Mouse (Mus musculus) intestine, embryonic 15.5 days (tissue): Measurements from ENCODE around the gene Gm10337. TPM values are rescaled to one million over a fixed set of nuclear protein-coding genes. Genes with fewer than 3 reads are reported as not detected.

Experiments used
- ATAC-seq: fragments of 200-750 bp; cut with Nextera tagmentation; 2 replicates; pipeline ENCODE4 v1.8.0; 2017; ENCODE audit warnings: moderate TSS enrichment, moderate library complexity
- H3K27ac ChIP-seq: fragments of 300-500 bp; sonication (generic); 2 replicates; pipeline ENCODE4 v1.5.1; 2015; ENCODE audit warnings: mild to moderate bottlenecking, inconsistent platforms
- H3K27me3 ChIP-seq: fragments of 300-500 bp; sonication (generic); replicated peaks from 2 replicates; pipeline ENCODE4 v1.6.1; 2015; ENCODE audit warnings: inconsistent platforms
- H3K36me3 ChIP-seq: fragments of 300-500 bp; sonication (generic); 2 replicates; pipeline ENCODE4 v1.6.1; 2015; ENCODE audit warnings: inconsistent platforms
- H3K4me1 ChIP-seq: fragments of 300-500 bp; sonication (generic); replicated peaks from 2 replicates; pipeline ENCODE4 v1.6.1; 2015; ENCODE audit warnings: inconsistent platforms
- H3K4me2 ChIP-seq: fragments of 300-500 bp; sonication (generic); replicated peaks from 2 replicates; pipeline ENCODE4 v1.6.1; 2015; ENCODE audit warnings: mild to moderate bottlenecking, inconsistent platforms
- H3K4me3 ChIP-seq: fragments of 300-500 bp; sonication (generic); replicated peaks from 2 replicates; pipeline ENCODE4 v1.5.1; 2015; ENCODE audit warnings: inconsistent platforms
- H3K9ac ChIP-seq: fragments of 300-500 bp; sonication (generic); 2 replicates; pipeline ENCODE4 v1.6.1; 2015; ENCODE audit warnings: inconsistent platforms
- H3K9me3 ChIP-seq: fragments of 300-500 bp; sonication (generic); 2 replicates; pipeline ENCODE4 v1.6.1; 2016; ENCODE audit warnings: inconsistent platforms
- WGBS: fragments of 180-500 bp; shearing (Covaris S2); methylation state at CpG from one replicate; pipeline ENCODE4 v1.1.7; 2015; 5-methylcytosine and 5-hydroxymethylcytosine counted together
- polyA plus RNA-seq: library from polyadenylated mRNA; unstranded; fragments of >200 nt; fragmentation: Nextera tagmentation; extraction: Ambion mirVana; gene quantifications from 2 replicates; pipeline ENCODE4 v1.2.1, GENCODE M21; 2015

Gene Gm10337
- polyA plus RNA-seq: 5.4 TPM in 1 of 2 replicates, not detected in the other

GRCm38 (mm10) chr15:102503447-102503846 lies at the start of gene Gm10337:
Gm10337 (plus strand) TSS chr15:102503722.
- WGBS: 88% methylated on average over 1 of the region's 1 CpGs

GRCm38 (mm10) chr15:102455993-102456392 lies 47.5 kb upstream of the Gm10337 start:
- no peak overlapping the region for H3K27ac ChIP-seq
- H3K27me3 ChIP-seq: no peaks in the 10 kb centered on the region
- no peak overlapping the region for H3K4me3 ChIP-seq
- peaks cover 9% of the 10 kb centered on the region; the same call in 1 of the 2 replicates for H3K4me1 ChIP-seq
- H3K4me2 ChIP-seq: no peak overlapping the region
- no peak overlapping the region for H3K9ac ChIP-seq
- no peaks in the 10 kb centered on the region for H3K36me3 ChIP-seq
- no peak for ATAC-seq
- WGBS: 38% methylated on average over 6 of the region's 6 CpGs
- no peaks in the 10 kb centered on the region for H3K9me3 ChIP-seq

More at GRCm38 (mm10) chr15:102503447-102503846, at the start of gene Gm10337:
- H3K36me3 ChIP-seq: peaks cover 37% of the 10 kb centered on the region
- no peak within 1 kb of the TSS for H3K4me2 ChIP-seq
- no peak within 1 kb of the TSS for H3K4me3 ChIP-seq
- H3K4me1 ChIP-seq: peaks cover 19% of the 10 kb centered on the region
- 0 out of 2 replicates have a peak within 1 kb of the TSS, but pooled peaks have one; percentile 8 for H3K27ac ChIP-seq
- no peak within 1 kb of the TSS for H3K9ac ChIP-seq
- no peaks in the 10 kb centered on the region for H3K27me3 ChIP-seq
- H3K9me3 ChIP-seq: no peaks in the 10 kb centered on the region
- ATAC-seq: no peak

GRCm38 (mm10) chr15:102458050-102458736 lies 45.3 kb upstream of the Gm10337 start:
- no peaks in the 10 kb centered on the region for H3K27me3 ChIP-seq
- ATAC-seq: 0 out of 2 replicates have a peak, but pooled peaks have one; percentile 5
- H3K27ac ChIP-seq: no peak overlapping the region
- no peak overlapping the region for H3K9ac ChIP-seq
- peaks cover 12% of the 10 kb centered on the region for H3K4me1 ChIP-seq
- H3K4me2 ChIP-seq: peak overlapping the region; percentile 57
- H3K36me3 ChIP-seq: 0 out of 2 replicates have a peak, but pooled peaks cover 2% of the 10 kb centered on the region
- no peak overlapping the region for H3K4me3 ChIP-seq
- 67% methylated on average over 5 of the region's 5 CpGs for WGBS
- H3K9me3 ChIP-seq: no peaks in the 10 kb centered on the region

- ATAC-seq: peak; percentile 96
- Histone ChIP-seq H3K9me3 (no peaks in the 10 kb centered on the region), H3K4me1 (peaks cover 12% of the 10 kb centered on the region), H3K4me2 (peak within 1 kb of the TSS; percentile 57), H3K27me3 (no peaks in the 10 kb centered on the region), H3K36me3 (0 out of 2 replicates have a peak, but pooled peaks cover 2% of the 10 kb centered on the region), H3K27ac (no peak within 1 kb of the TSS), H3K9ac (peak within 1 kb of the TSS; percentile 21; the same call in 1 of the 2 replicates), H3K4me3 (peak within 1 kb of the TSS; percentile 42)
- under 1% methylated on average over 19 of the region's 19 CpGs for WGBS
These were observed 44.6 kb upstream of the Gm10337 start, which contains the start of gene Prr13 for GRCm38 (mm10) chr15:102458904-102459317. Prr13 (plus strand) TSS chr15:102459028.

GRCm38 (mm10) chr15:102459381-102459780 lies 44.1 kb upstream of the Gm10337 start:
- Histone ChIP-seq H3K36me3 (0 out of 2 replicates have a peak, but pooled peaks cover 2% of the 10 kb centered on the region), H3K9ac (peak overlapping the region; percentile 21; the same call in 1 of the 2 replicates), H3K4me2 (peak overlapping the region; percentile 57), H3K27ac (no peak overlapping the region), H3K4me3 (peak overlapping the region; percentile 42), H3K9me3 (no peaks in the 10 kb centered on the region), H3K4me1 (peaks cover 12% of the 10 kb centered on the region), H3K27me3 (no peaks in the 10 kb centered on the region)
- peak; percentile 61 for ATAC-seq
- 24% methylated on average over 6 of the region's 6 CpGs for WGBS

GRCm38 (mm10) chr15:102459847-102460246 lies 43.7 kb upstream of the Gm10337 start:
- WGBS: 44% methylated on average over 5 of the region's 5 CpGs
- Histone ChIP-seq H3K27me3 (no peaks in the 10 kb centered on the region), H3K9ac (no peak overlapping the region), H3K27ac (no peak overlapping the region), H3K9me3 (no peaks in the 10 kb centered on the region), H3K4me1 (peaks cover 12% of the 10 kb centered on the region), H3K4me3 (peak overlapping the region; percentile 42), H3K4me2 (peak overlapping the region; percentile 57), H3K36me3 (0 out of 2 replicates have a peak, but pooled peaks cover 2% of the 10 kb centered on the region)
- ATAC-seq: peak; percentile 8; the same call in 1 of the 2 replicates

- no peak for ATAC-seq
- Histone ChIP-seq H3K36me3 (0 out of 2 replicates have a peak, but pooled peaks cover 2% of the 10 kb centered on the region), H3K27me3 (no peaks in the 10 kb centered on the region), H3K4me2 (peak overlapping the region; percentile 57), H3K4me1 (peaks cover 12% of the 10 kb centered on the region), H3K4me3 (peak overlapping the region; percentile 42; the same call in 1 of the 2 replicates), H3K9me3 (no peaks in the 10 kb centered on the region), H3K9ac (0 out of 2 replicates have a peak overlapping the region, but pooled peaks have one; percentile 3), H3K27ac (no peak overlapping the region)
- WGBS: 77% methylated on average over 12 of the region's 12 CpGs
These were observed 43.1 kb upstream of the Gm10337 start for GRCm38 (mm10) chr15:102460409-102460808.

- Histone ChIP-seq H3K4me2 (peak overlapping the region; percentile 57), H3K4me1 (peaks cover 12% of the 10 kb centered on the region), H3K27ac (no peak overlapping the region), H3K4me3 (no peak overlapping the region), H3K9ac (0 out of 2 replicates have a peak overlapping the region, but pooled peaks have one; percentile 3), H3K36me3 (0 out of 2 replicates have a peak, but pooled peaks cover 2% of the 10 kb centered on the region), H3K9me3 (no peaks in the 10 kb centered on the region), H3K27me3 (no peaks in the 10 kb centered on the region)
- ATAC-seq: no peak
- WGBS: 50% methylated on average over 4 of the region's 4 CpGs
These were observed 42.6 kb upstream of the Gm10337 start for GRCm38 (mm10) chr15:102460971-102461370.

GRCm38 (mm10) chr15:102461430-102462075 lies 42.0 kb upstream of the Gm10337 start:
- 77% methylated on average over 9 of the region's 9 CpGs for WGBS
- H3K9ac ChIP-seq: no peak overlapping the region
- H3K27ac ChIP-seq: no peak overlapping the region
- 0 out of 2 replicates have a peak, but pooled peaks cover 2% of the 10 kb centered on the region for H3K36me3 ChIP-seq
- no peaks in the 10 kb centered on the region for H3K9me3 ChIP-seq
- H3K4me3 ChIP-seq: no peak overlapping the region
- peak overlapping the region; percentile 57; the same call in 1 of the 2 replicates for H3K4me2 ChIP-seq
- ATAC-seq: no peak
- H3K4me1 ChIP-seq: peaks cover 12% of the 10 kb centered on the region
- H3K27me3 ChIP-seq: no peaks in the 10 kb centered on the region

- Histone ChIP-seq H3K9ac (no peak overlapping the region), H3K9me3 (no peaks in the 10 kb centered on the region), H3K4me3 (no peak overlapping the region), H3K4me1 (peaks cover 12% of the 10 kb centered on the region), H3K4me2 (no peak overlapping the region), H3K27ac (no peak overlapping the region), H3K36me3 (0 out of 2 replicates have a peak, but pooled peaks cover 8% of the 10 kb centered on the region), H3K27me3 (no peaks in the 10 kb centered on the region)
- no peak for ATAC-seq
These were observed 39.9 kb upstream of the Gm10337 start for GRCm38 (mm10) chr15:102463666-102464065.

- H3K27me3 ChIP-seq: no peaks in the 10 kb centered on the region
- H3K4me2 ChIP-seq: no peak overlapping the region
- H3K4me3 ChIP-seq: no peak overlapping the region
- no peaks in the 10 kb centered on the region for H3K9me3 ChIP-seq
- H3K36me3 ChIP-seq: 0 out of 2 replicates have a peak, but pooled peaks cover 10% of the 10 kb centered on the region
- no peak overlapping the region for H3K27ac ChIP-seq
- 95% methylated on average over 9 of the region's 9 CpGs for WGBS
- ATAC-seq: no peak
- H3K4me1 ChIP-seq: peaks cover 3% of the 10 kb centered on the region
- H3K9ac ChIP-seq: no peak overlapping the region
These were observed 34.7 kb upstream of the Gm10337 start for GRCm38 (mm10) chr15:102468675-102469370.
